Mouse (Mus musculus) megakaryocyte, embryonic 14.5 days (primary cell): ENCODE results near the gene Tmem240. TPM values are rescaled to one million over a fixed set of nuclear protein-coding genes. Genes with fewer than 3 reads are reported as not detected.

ENCODE experiments used
- H3K27me3 ChIP-seq: replicated peaks from 2 replicates; pipeline ENCODE3; 2012; ENCODE audit warnings: inconsistent platforms
- H3K36me3 ChIP-seq: replicated peaks from 2 replicates; pipeline ENCODE3; 2012; ENCODE audit warnings: low read length, inconsistent platforms, mixed read lengths
- H3K4me1 ChIP-seq: 2 replicates; pipeline ENCODE4 v1.6.1; 2012; ENCODE audit warnings: inconsistent platforms
- H3K4me3 ChIP-seq: replicated peaks from 2 replicates; pipeline ENCODE3; 2012; ENCODE audit warnings: moderate library complexity, mild to moderate bottlenecking, inconsistent platforms
- H3K9me3 ChIP-seq: 2 replicates; pipeline ENCODE4 v1.6.1; 2012; ENCODE audit warnings: inconsistent platforms
- FLI1 ChIP-seq: IDR thresholded peaks from 2 replicates; pipeline ENCODE4 v1.6.1; 2012; ENCODE audit warnings: low read length, inconsistent platforms, mixed read lengths
- GATA1 ChIP-seq: IDR thresholded peaks from 3 replicates; pipeline ENCODE4 v1.6.1; 2012; ENCODE audit warnings: mixed read lengths, low read length, inconsistent platforms, borderline replicate concordance
- polyA plus RNA-seq: library from polyadenylated mRNA; stranded (reverse); fragments of >175 nt; gene quantifications from 2 replicates; pipeline ENCODE4 v1.2.3, GENCODE M21; 2012; ENCODE audit warnings: low replicate concordance; ENCODE audit not compliant: insufficient read depth

Gene Tmem240
- polyA plus RNA-seq, 1 experiment: 1.2 TPM

GRCm38 (mm10) chr4:155790021-155790489, 55.5 kb downstream of the Tmem240 start, which contains the start of gene Ankrd65:
Gene Ankrd65, plus strand, starts transcription at chr4:155790439.
- TF ChIP-seq FLI1: no peak
- no peak for TF ChIP-seq GATA1
- H3K9me3 ChIP-seq: no peaks in the 10 kb centered on the region
- H3K4me1 ChIP-seq: peaks cover 75% of the 10 kb centered on the region
- peaks cover 13% of the 10 kb centered on the region for H3K27me3 ChIP-seq
- no peak within 1 kb of the TSS for H3K4me3 ChIP-seq
- H3K36me3 ChIP-seq: no peaks in the 10 kb centered on the region

Other genes with a start within 250 kb of the Tmem240 start
- 28.3 and 39.1 TPM in 2 replicates for gene Gnb1, start 243.4 kb upstream of the Tmem240 start, polyA plus RNA-seq
- gene Nadk, start 172.4 kb upstream of the Tmem240 start, polyA plus RNA-seq: 38.7 and 54.4 TPM in 2 replicates
- gene Slc35e2, start 133.4 kb upstream of the Tmem240 start, polyA plus RNA-seq: 0.17 and 0.60 TPM in 2 replicates
- gene Cdk11b, start 109.9 kb upstream of the Tmem240 start, polyA plus RNA-seq: 9.7 and 77.3 TPM in 2 replicates
- gene Gm10563, start 89.4 kb upstream of the Tmem240 start, polyA plus RNA-seq: not detected in 2 replicates
- gene Mmp23, start 81.4 kb upstream of the Tmem240 start, polyA plus RNA-seq: 3.7 TPM in 1 of 2 replicates, not detected in the other
- gene Mib2, start 65.6 kb upstream of the Tmem240 start, polyA plus RNA-seq: 45.2 and 94.9 TPM in 2 replicates
- 0.44 and 4.7 TPM in 2 replicates for gene Fndc10, start 40.5 kb upstream of the Tmem240 start, polyA plus RNA-seq
- 37.1 and 112 TPM in 2 replicates for gene Ssu72, start 30.0 kb upstream of the Tmem240 start, polyA plus RNA-seq
- gene Atad3a, start 26.3 kb downstream of the Tmem240 start, polyA plus RNA-seq: 11.3 and 20.5 TPM in 2 replicates
- 0.41 and 1.4 TPM in 2 replicates for gene Vwa1, start 39.9 kb downstream of the Tmem240 start, polyA plus RNA-seq
- gene Tmem88b, start 51.1 kb downstream of the Tmem240 start, polyA plus RNA-seq: 0.04 TPM in 1 of 2 replicates, not detected in the other
- not detected in 2 replicates for gene Ankrd65, start 55.6 kb downstream of the Tmem240 start, polyA plus RNA-seq
- 10.2 and 29.9 TPM in 2 replicates for gene Mrpl20, start 68.1 kb downstream of the Tmem240 start, polyA plus RNA-seq
- 8.4 and 15.4 TPM in 2 replicates for gene Ccnl2, start 77.7 kb downstream of the Tmem240 start, polyA plus RNA-seq
- gene Aurkaip1, start 96.5 kb downstream of the Tmem240 start, polyA plus RNA-seq: 60.6 and 341 TPM in 2 replicates
- 0.13 TPM in 1 of 2 replicates, not detected in the other for gene Mxra8, start 104.9 kb downstream of the Tmem240 start, polyA plus RNA-seq
- 29.5 and 68.0 TPM in 2 replicates for gene Dvl1, start 112.6 kb downstream of the Tmem240 start, polyA plus RNA-seq
- 0.22 and 1.7 TPM in 2 replicates for gene Tas1r3, start 128.6 kb downstream of the Tmem240 start, polyA plus RNA-seq
- gene Cptp, start 134.6 kb downstream of the Tmem240 start, polyA plus RNA-seq: 1.5 and 3.5 TPM in 2 replicates
- gene Ints11, start 134.7 kb downstream of the Tmem240 start, polyA plus RNA-seq: 12.5 and 14.1 TPM in 2 replicates
- 99.4 and 450 TPM in 2 replicates for gene Pusl1, start 157.0 kb downstream of the Tmem240 start, polyA plus RNA-seq
- 33.2 and 58.6 TPM in 2 replicates for gene Acap3, start 157.0 kb downstream of the Tmem240 start, polyA plus RNA-seq
- gene Ube2j2, start 209.0 kb downstream of the Tmem240 start, polyA plus RNA-seq: 90.8 and 106 TPM in 2 replicates
- gene C1qtnf12, start 227.5 kb downstream of the Tmem240 start, polyA plus RNA-seq: 30.2 and 64.1 TPM in 2 replicates